Mouse (Mus musculus): ENCODE results near the gene Nxt1. TPM values are rescaled to one million over a fixed set of nuclear protein-coding genes. Genes with fewer than 3 reads are reported as not detected.
A peak's percentile ranks its signal among the peaks of the same experiment; 100 is the strongest.

The Nxt1 gene
- total and polyA plus RNA-seq, 3 experiments, result 29.5 to 49.3 (median 43.9) TPM

DNA sequence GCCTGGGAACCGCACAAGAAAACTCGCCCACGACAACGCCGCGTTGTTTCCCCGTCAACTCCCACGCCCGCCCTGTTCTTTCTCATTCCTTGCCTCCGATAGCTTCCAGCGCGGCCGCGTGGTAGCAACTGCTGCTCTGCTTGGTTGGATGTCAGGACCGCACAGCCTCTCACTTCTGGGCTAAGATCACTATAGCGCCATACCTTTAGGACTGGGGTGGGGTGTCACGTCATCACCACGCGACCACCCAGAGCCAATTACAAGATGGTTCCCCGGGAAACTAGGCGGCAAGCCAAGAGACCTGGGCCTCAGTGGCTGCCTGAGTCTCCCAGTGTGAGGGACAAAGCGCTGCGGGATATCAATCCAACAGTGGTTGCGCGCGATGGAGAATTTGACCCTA, 5.4 kb downstream of the Nxt1 start:
- Histone ChIP-seq H3K36me3 (replicated peaks) (peaks cover 46% of the 10 kb centered on the region), H3K27me3 (ENCODE audit: insufficient read depth, low read length) (no peaks in the 10 kb centered on the region), H3K4me3 (ENCODE audit: low read depth, low read length) (no peak overlapping the region), H3K4me1 (ENCODE audit: insufficient read depth, low read depth, low read length) (peaks cover 67% of the 10 kb centered on the region), H3K9me3 (replicated peaks) (no peaks in the 10 kb centered on the region)
- no peak for DNase-seq (ENCODE audit: low spot score)
- ATAC-seq (ENCODE audit: extremely low read depth, insufficient number of reproducible peaks, low FRiP score, poor library complexity, severe bottlenecking), result no peak
- TF ChIP-seq GATA1 (IDR thresholded peaks at IDR 0.05; ENCODE audit: borderline replicate concordance, low read length) (no peak), POLR2AphosphoS5 (IDR thresholded peaks at IDR 0.05; ENCODE audit: insufficient replicate concordance, low read depth, low read length) (no peak), CTCF (IDR thresholded peaks at IDR 0.05; ENCODE audit: low read depth, low read length) (no peak), GATA2 (IDR thresholded peaks at IDR 0.05; ENCODE audit: borderline replicate concordance, low read depth, low read length) (no peak), TAL1 (conservative IDR thresholded peaks at IDR 0.05; ENCODE audit: low read depth, low read length) (no peak)

- TF ChIP-seq CTCF (IDR thresholded peaks at IDR 0.05; ENCODE audit: low read depth, low read length), result no peak
- no peak for TF ChIP-seq POLR2AphosphoS5 (IDR thresholded peaks at IDR 0.05; ENCODE audit: insufficient replicate concordance, low read depth, low read length)
- TF ChIP-seq GATA2 (IDR thresholded peaks at IDR 0.05; ENCODE audit: borderline replicate concordance, low read depth, low read length), result no peak
- TF ChIP-seq GATA1 (IDR thresholded peaks at IDR 0.05; ENCODE audit: borderline replicate concordance, low read length), result no peak
- TF ChIP-seq TAL1 (conservative IDR thresholded peaks at IDR 0.05; ENCODE audit: low read depth, low read length), result no peak
- Histone ChIP-seq H3K9me3 (replicated peaks) (no peaks in the 10 kb centered on the region), H3K36me3 (replicated peaks) (peaks cover 57% of the 10 kb centered on the region), H3K27me3 (ENCODE audit: insufficient read depth, low read length) (no peaks in the 10 kb centered on the region), H3K4me3 (ENCODE audit: low read depth, low read length) (no peak overlapping the region; the same call in 1 of the 2 replicates), H3K4me1 (ENCODE audit: insufficient read depth, low read depth, low read length) (peaks cover 57% of the 10 kb centered on the region)
- no peak for DNase-seq (ENCODE audit: low spot score)
- no peak for ATAC-seq (ENCODE audit: extremely low read depth, insufficient number of reproducible peaks, low FRiP score, poor library complexity, severe bottlenecking)
Observed at GRCm38 (mm10) chr2:148679346-148679745, 6.9 kb downstream of the Nxt1 start.

DNA sequence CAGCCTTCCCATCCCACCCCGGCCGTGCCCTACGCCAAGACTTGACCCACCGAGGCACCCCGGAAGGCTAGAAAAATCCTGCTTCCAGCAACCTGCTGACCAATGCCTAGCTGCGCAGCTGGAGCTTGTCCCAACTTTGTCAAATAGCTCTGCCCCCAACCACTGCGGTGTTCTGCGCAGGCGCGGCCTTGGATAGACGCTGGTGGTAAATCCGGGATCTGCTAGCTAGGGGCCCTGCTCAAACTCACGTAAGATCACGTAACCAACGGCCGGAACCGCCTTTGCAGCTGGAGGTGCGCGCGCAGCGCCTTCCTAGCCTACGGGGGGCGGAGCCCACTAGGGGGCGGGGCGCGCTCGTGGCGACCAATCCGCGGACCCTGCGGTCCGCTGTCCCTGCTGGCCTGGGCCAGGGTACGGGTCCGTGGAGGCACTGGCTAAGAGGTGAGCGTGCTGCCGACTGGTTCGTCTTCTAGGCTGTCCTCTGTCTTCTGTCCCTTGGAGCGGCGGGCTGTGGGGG, 8.4 kb downstream of the Nxt1 start, which contains the start of gene Gzf1:
TSS of gene Gzf1 (plus strand) at position 249 of the 517 bp plus-strand sequence.
- Histone ChIP-seq H3K9me3 (replicated peaks) (no peaks in the 10 kb centered on the region), H3K36me3 (replicated peaks) (peaks cover 55% of the 10 kb centered on the region), H3K4me3 (ENCODE audit: low read depth, low read length) (peak within 1 kb of the TSS; percentile 93), H3K4me1 (ENCODE audit: insufficient read depth, low read depth, low read length) (peaks cover 57% of the 10 kb centered on the region), H3K27me3 (ENCODE audit: insufficient read depth, low read length) (no peaks in the 10 kb centered on the region)
- DNase-seq (ENCODE audit: low spot score), result peak; percentile 94
- ATAC-seq (ENCODE audit: extremely low read depth, insufficient number of reproducible peaks, low FRiP score, poor library complexity, severe bottlenecking), result peak; percentile 83
- TF ChIP-seq TAL1 (conservative IDR thresholded peaks at IDR 0.05; ENCODE audit: low read depth, low read length), result no peak
- TF ChIP-seq CTCF (IDR thresholded peaks at IDR 0.05; ENCODE audit: low read depth, low read length), result no peak
- no peak for TF ChIP-seq POLR2AphosphoS5 (IDR thresholded peaks at IDR 0.05; ENCODE audit: insufficient replicate concordance, low read depth, low read length)
- no peak for TF ChIP-seq GATA1 (IDR thresholded peaks at IDR 0.05; ENCODE audit: borderline replicate concordance, low read length)
- no peak for TF ChIP-seq GATA2 (IDR thresholded peaks at IDR 0.05; ENCODE audit: borderline replicate concordance, low read depth, low read length)

DNA sequence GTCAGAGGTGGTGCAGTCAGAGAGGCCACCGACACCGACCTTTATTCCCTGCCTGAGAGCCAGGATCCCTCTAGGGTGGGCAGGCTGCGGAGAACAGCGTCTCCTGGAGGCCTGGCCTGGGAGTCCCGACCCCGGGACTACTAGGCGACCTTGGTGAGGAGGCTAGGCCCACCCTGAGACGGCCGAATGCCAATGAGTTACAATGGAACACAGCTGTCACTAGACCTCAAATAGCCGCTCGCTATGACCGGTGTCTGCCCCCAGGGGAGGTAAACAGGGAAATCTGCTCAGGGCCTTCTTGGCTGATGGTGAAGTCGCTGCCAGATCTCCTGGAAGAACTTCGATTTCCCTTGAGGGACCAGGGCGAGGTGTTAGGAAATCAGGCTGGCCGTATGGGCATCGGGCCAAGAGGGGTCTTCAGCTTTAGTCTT, 9.1 kb downstream of the Nxt1 start:
- Histone ChIP-seq H3K4me3 (ENCODE audit: low read depth, low read length) (peak overlapping the region; percentile 93), H3K4me1 (ENCODE audit: insufficient read depth, low read depth, low read length) (peaks cover 53% of the 10 kb centered on the region), H3K9me3 (replicated peaks) (no peaks in the 10 kb centered on the region), H3K27me3 (ENCODE audit: insufficient read depth, low read length) (no peaks in the 10 kb centered on the region), H3K36me3 (replicated peaks) (peaks cover 55% of the 10 kb centered on the region)
- TF ChIP-seq TAL1 (conservative IDR thresholded peaks at IDR 0.05; ENCODE audit: low read depth, low read length) (no peak), CTCF (IDR thresholded peaks at IDR 0.05; ENCODE audit: low read depth, low read length) (peak; percentile 50)
- peak; percentile 67 for DNase-seq (ENCODE audit: low spot score)
- ATAC-seq (ENCODE audit: extremely low read depth, insufficient number of reproducible peaks, low FRiP score, poor library complexity, severe bottlenecking), result peak; percentile 45

- DNase-seq (ENCODE audit: low spot score) (no peak), ATAC-seq (ENCODE audit: extremely low read depth, insufficient number of reproducible peaks, low FRiP score, poor library complexity, severe bottlenecking) (no peak)
- Histone ChIP-seq H3K4me3 (ENCODE audit: low read depth, low read length) (no peak overlapping the region), H3K36me3 (replicated peaks) (peaks cover 55% of the 10 kb centered on the region), H3K4me1 (ENCODE audit: insufficient read depth, low read depth, low read length) (peaks cover 43% of the 10 kb centered on the region), H3K27me3 (ENCODE audit: insufficient read depth, low read length) (no peaks in the 10 kb centered on the region), H3K9me3 (replicated peaks) (no peaks in the 10 kb centered on the region)
- no peak for TF ChIP-seq POLR2AphosphoS5 (IDR thresholded peaks at IDR 0.05; ENCODE audit: insufficient replicate concordance, low read depth, low read length)
- no peak for TF ChIP-seq GATA1 (IDR thresholded peaks at IDR 0.05; ENCODE audit: borderline replicate concordance, low read length)
- no peak for TF ChIP-seq TAL1 (conservative IDR thresholded peaks at IDR 0.05; ENCODE audit: low read depth, low read length)
- no peak for TF ChIP-seq GATA2 (IDR thresholded peaks at IDR 0.05; ENCODE audit: borderline replicate concordance, low read depth, low read length)
- no peak for TF ChIP-seq CTCF (IDR thresholded peaks at IDR 0.05; ENCODE audit: low read depth, low read length)
Observed at GRCm38 (mm10) chr2:148683031-148683430, 10.6 kb downstream of the Nxt1 start.

GRCm38 (mm10) chr2:148684972-148685371, 12.6 kb downstream of the Nxt1 start:
- ATAC-seq (ENCODE audit: extremely low read depth, insufficient number of reproducible peaks, low FRiP score, poor library complexity, severe bottlenecking) (no peak), DNase-seq (ENCODE audit: low spot score) (no peak)
- no peaks in the 10 kb centered on the region for H3K27me3 ChIP-seq (ENCODE audit: insufficient read depth, low read length)
- H3K4me3 ChIP-seq (ENCODE audit: low read depth, low read length), result no peak overlapping the region; the same call in 1 of the 2 replicates
- H3K9me3 ChIP-seq (replicated peaks), result no peaks in the 10 kb centered on the region
- peaks cover 68% of the 10 kb centered on the region for H3K36me3 ChIP-seq (replicated peaks)
- H3K4me1 ChIP-seq (ENCODE audit: insufficient read depth, low read depth, low read length), result peaks cover 27% of the 10 kb centered on the region
- TF ChIP-seq GATA1 (IDR thresholded peaks at IDR 0.05; ENCODE audit: borderline replicate concordance, low read length), result no peak
- TF ChIP-seq POLR2AphosphoS5 (IDR thresholded peaks at IDR 0.05; ENCODE audit: insufficient replicate concordance, low read depth, low read length), result no peak
- no peak for TF ChIP-seq TAL1 (conservative IDR thresholded peaks at IDR 0.05; ENCODE audit: low read depth, low read length)
- TF ChIP-seq CTCF (IDR thresholded peaks at IDR 0.05; ENCODE audit: low read depth, low read length), result no peak
- no peak for TF ChIP-seq GATA2 (IDR thresholded peaks at IDR 0.05; ENCODE audit: borderline replicate concordance, low read depth, low read length)

All from G1E (cell line).